Mouse (Mus musculus): ENCODE results near the gene Arhgef40.

- TF ChIP-seq TCF12 (IDR thresholded peaks at IDR 0.05; ENCODE audit: low read depth, low read length) (peak; percentile 86), CTCF (IDR thresholded peaks at IDR 0.05 in 2 of 3, conservative IDR thresholded peaks at IDR 0.05 in 1 of 3; ENCODE audit: control insufficient read depth in 1 of 3, insufficient read depth in 1 of 3, low read depth in 2 of 3, low read length in 3 of 3, poor library complexity in 1 of 3, severe bottlenecking in 1 of 3) (no peak), MEF2A (IDR thresholded peaks at IDR 0.05; ENCODE audit: extremely low read depth, insufficient replicate concordance, low read depth, low read length, poor library complexity, severe bottlenecking) (no peak), MAX (IDR thresholded peaks at IDR 0.05; ENCODE audit: low read length) (no peak), TAL1 (IDR thresholded peaks at IDR 0.05; ENCODE audit: low read length) (peak; percentile 82), TBP (IDR thresholded peaks at IDR 0.05; ENCODE audit: low read depth, low read length) (no peak), POLR2AphosphoS5 (IDR thresholded peaks at IDR 0.05; ENCODE audit: borderline replicate concordance, low read depth, low read length) (no peak), HCFC1 (IDR thresholded peaks at IDR 0.05; ENCODE audit: low read depth, low read length) (no peak), MAFK (IDR thresholded peaks at IDR 0.05; ENCODE audit: borderline replicate concordance, low read depth, low read length) (no peak), SMC3 (IDR thresholded peaks at IDR 0.05; ENCODE audit: low read depth, low read length) (no peak), POLR2AphosphoS2 (IDR thresholded peaks at IDR 0.05; ENCODE audit: low read length) (no peak), GATA1 (IDR thresholded peaks at IDR 0.05; ENCODE audit: low read depth, low read length) (peak; percentile 90), USF1 (IDR thresholded peaks at IDR 0.05; ENCODE audit: low read depth, low read length) (no peak)
Observed at GRCm38 (mm10) chr14:51986153-51986505, 1.6 kb downstream of the Arhgef40 start.

All from MEL (cell line).